Comparison of ENCODE assay signal across 8 mouse cellular contexts in the genomic region with DNA sequence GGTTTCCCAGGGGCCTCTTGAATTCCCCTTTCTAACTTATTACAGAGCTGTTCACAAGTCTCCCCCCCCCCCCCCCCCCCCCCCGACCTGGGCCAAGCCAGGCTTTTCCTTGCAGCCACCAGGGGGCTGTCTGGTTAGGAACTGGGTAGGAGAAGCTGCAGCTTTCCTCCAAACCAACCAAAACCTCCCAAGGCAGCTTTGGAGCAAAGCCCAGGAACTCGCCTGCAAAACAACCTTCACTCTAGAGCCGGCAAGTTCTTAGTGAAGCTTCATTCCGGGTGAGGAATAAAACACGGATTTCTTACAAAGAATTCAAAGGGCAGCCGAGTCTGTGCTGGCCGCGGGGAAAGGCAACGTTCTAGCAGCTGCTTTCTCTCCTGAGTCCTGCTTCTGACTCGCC. TPM values are rescaled to one million over a fixed set of nuclear protein-coding genes. Genes with fewer than 3 reads are reported as not detected.
A peak's percentile ranks its signal among the peaks of the same experiment; 100 is the strongest.
DNase-seq lines count a peak whose midpoint lies in the region; ATAC-seq and TF ChIP-seq lines count a peak whose summit lies in the region.

No protein-coding gene starts in this region.

- H3K4me3 ChIP-seq in hindbrain, embryonic 13.5 days = peak overlapping the region; percentile 77
- H3K4me3 ChIP-seq in lung, postnatal 0 days (ENCODE audit: low read depth, low read length) = peak overlapping the region; percentile 62

- TF ChIP-seq CTCF in Patski (IDR thresholded peaks at IDR 0.05) = peak; percentile 62
- peak; percentile 71 for TF ChIP-seq CTCF in lung, postnatal 0 days (IDR thresholded peaks at IDR 0.05)

- H3K4me1 ChIP-seq in hindbrain, embryonic 13.5 days (replicated peaks) = peaks cover 22% of the 10 kb centered on the region
- H3K4me1 ChIP-seq in lung, postnatal 0 days (ENCODE audit: insufficient read depth, low read depth, low read length) = 0 out of 2 replicates have a peak, but pooled peaks cover 6% of the 10 kb centered on the region

- H3K9ac ChIP-seq in hindbrain, embryonic 13.5 days = no peak overlapping the region
- H3K9ac ChIP-seq in lung, postnatal 0 days (replicated peaks; ENCODE audit: low read depth) = no peak overlapping the region

- no peaks in the 10 kb centered on the region for H3K36me3 ChIP-seq in hindbrain, embryonic 13.5 days
- H3K36me3 ChIP-seq in lung, postnatal 0 days (ENCODE audit: insufficient read depth, low read length) = no peaks in the 10 kb centered on the region

- in situ Hi-C loops in Patski (cut with MboI; ENCODE audit: low pct_unique_long_range_greater_than_20kb) = no loop called here

- peak; percentile 57 for DNase-seq in Patski (ENCODE audit: low read depth, low spot score)
- peak; percentile 90 to 93 for DNase-seq in cerebellum, postnatal 14 days
- peak; percentile 48 to 73 for DNase-seq in frontal cortex, postnatal 25 days (ENCODE audit: low spot score in 2 of 2)
- peak; percentile 72 to 90 for DNase-seq in layer of hippocampus, postnatal 14 days (ENCODE audit: low spot score in 2 of 2)
- peak; percentile 94 for DNase-seq in lung, postnatal 0 days (ENCODE audit: low spot score)
- DNase-seq in ovary, postnatal 10 days (ENCODE audit: low spot score) = peak; percentile 38
- peak; percentile 45 to 55 for DNase-seq in thymus, postnatal 36 days

- peak; percentile 49 for ATAC-seq in Patski
- peak; percentile 33; the same call in 1 of the 2 replicates for ATAC-seq in hindbrain, embryonic 13.5 days (ENCODE audit: low FRiP score)
- ATAC-seq in lung, postnatal 0 days = peak; percentile 64

- TF ChIP-seq EP300 in lung, postnatal 0 days (IDR thresholded peaks at IDR 0.05) = no peak

- peak overlapping the region; percentile 99 for H3K4me2 ChIP-seq in hindbrain, embryonic 13.5 days
- H3K4me2 ChIP-seq in lung, postnatal 0 days (replicated peaks; ENCODE audit: low read depth, low read length) = peak overlapping the region; percentile 98

- WGBS in hindbrain, embryonic 13.5 days = 2% methylated on average over 10 of the region's 10 CpGs
- WGBS in lung, postnatal 0 days = 0% methylated on average over 9 of the region's 10 CpGs

- H3K27me3 ChIP-seq in Patski = peaks cover 15% of the 10 kb centered on the region
- H3K27me3 ChIP-seq in hindbrain, embryonic 13.5 days = peaks cover 36% of the 10 kb centered on the region
- 0 out of 2 replicates have a peak, but pooled peaks cover 4% of the 10 kb centered on the region for H3K27me3 ChIP-seq in lung, postnatal 0 days (replicated peaks; ENCODE audit: insufficient read depth, low read length)

- no peak overlapping the region for H3K27ac ChIP-seq in hindbrain, embryonic 13.5 days
- H3K27ac ChIP-seq in lung, postnatal 0 days (ENCODE audit: low read length) = no peak overlapping the region

- POLR2A ChIA-PET in Patski (lab: Charles Lee) = interaction anchor here (0.6 to 0.9 kb wide), 2 partner anchors 259 to 952 kb away, joined by 4 read pairs; no protein-coding TSS in a partner anchor

- CTCF ChIA-PET in Patski (lab: Charles Lee) = interaction anchor here (0.9 kb wide), 2 partner anchors 9 to 245 kb away, joined by 3 read pairs; no protein-coding TSS in a partner anchor

- H3K9me3 ChIP-seq in hindbrain, embryonic 13.5 days = no peaks in the 10 kb centered on the region
- H3K9me3 ChIP-seq in lung, postnatal 0 days (ENCODE audit: low read length) = no peaks in the 10 kb centered on the region

RNA-seq across cellular contexts. Expression of a gene that starts 1.0 kb away (rescaled TPM):
- polyA plus RNA-seq in Patski (2021) = 7.8 TPM
- 0.69 and 0.92 TPM in 2 replicates for polyA plus RNA-seq in hindbrain, embryonic 13.5 days (2015; fragmentation: Nextera tagmentation; extraction: Ambion mirVana)
- 10 to 100 TPM; 29.3 to 40.4 TPM for total RNA-seq in layer of hippocampus, postnatal 14 days (2021)
- 2.8 and 3.3 TPM in 2 replicates for polyA plus RNA-seq in lung, postnatal 0 days (2015; fragmentation: Nextera tagmentation; extraction: Ambion mirVana)

Comparison
In these comparisons a context has a peak if more than half of its experiments do, and no peak if none do; other contexts are left out.
1. DNase-seq: peak in every context shown above with its lines; median percentile 94 in lung, postnatal 0 days; 92 in cerebellum, postnatal 14 days; 81 in layer of hippocampus, postnatal 14 days; 60 in frontal cortex, postnatal 25 days; 57 in Patski; 50 in thymus, postnatal 36 days; 38 in ovary, postnatal 10 days.